Mouse (Mus musculus): Measurements from ENCODE around the gene Gm7534.

DNA sequence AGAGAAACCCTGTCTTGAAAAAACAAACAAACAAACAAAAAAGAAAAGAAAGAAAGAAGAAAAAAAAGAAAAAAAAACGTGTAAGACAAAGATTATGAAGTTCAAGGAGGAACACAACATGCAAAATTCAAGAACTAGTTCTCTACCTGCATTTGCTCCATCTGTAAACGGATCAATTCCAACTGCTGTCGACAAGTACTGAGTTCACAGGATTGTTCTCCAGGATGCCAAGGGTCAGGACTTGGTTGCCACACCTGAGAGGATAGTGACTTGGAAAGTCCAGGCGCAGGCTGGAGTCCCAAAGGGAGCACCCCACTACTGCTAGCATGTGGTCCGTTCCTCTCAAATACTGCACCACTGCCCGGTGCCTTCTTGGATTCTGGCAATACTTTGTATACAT is 47.3 kb downstream of the Gm7534 start:
- TF ChIP-seq CTCF (conservative IDR thresholded peaks at IDR 0.05; ENCODE audit: low read length) (no peak), POU5F1 (IDR thresholded peaks at IDR 0.05; ENCODE audit: borderline replicate concordance, low read length) (no peak)

Measured in E14TG2a.4 (cell line).